Mouse (Mus musculus) lung, adult 2 months (tissue): ENCODE results near the gene Setd1b.

ENCODE experiments used
- CTCF ChIP-seq: fragments of 200-500 bp; IDR thresholded peaks from 2 replicates; pipeline ENCODE4 v1.5.1; 2011; ENCODE audit warnings: mild to moderate bottlenecking, low read length, control low read depth; ENCODE audit not compliant: insufficient read depth
- POLR2A ChIP-seq: fragments of 200-500 bp; IDR thresholded peaks from 2 replicates; pipeline ENCODE4 v1.6.1; 2011; ENCODE audit warnings: low read depth, mild to moderate bottlenecking, control low read depth, low read length, borderline replicate concordance; ENCODE audit errors: extremely low read depth

DNA sequence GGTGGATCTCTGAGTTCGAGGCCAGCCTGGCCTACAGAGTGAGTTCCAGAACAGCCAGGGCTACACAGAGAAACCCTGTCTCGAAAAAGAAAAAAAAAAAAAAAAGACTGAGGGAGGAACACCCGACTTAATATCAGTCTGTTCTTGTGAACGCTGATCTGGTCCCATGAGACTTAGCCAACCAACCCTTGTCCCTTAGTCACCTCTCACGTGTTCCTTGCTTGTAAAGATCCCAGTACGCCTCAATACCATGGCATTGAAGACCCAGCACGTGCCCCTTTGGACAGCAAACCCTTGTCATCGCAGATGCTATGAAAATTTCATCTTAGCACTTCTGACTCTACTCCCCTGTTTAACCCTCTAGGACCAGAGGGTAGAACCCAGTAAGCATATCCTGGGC, 45.7 kb upstream of the Setd1b start:
- TF ChIP-seq CTCF (no peak), POLR2A (no peak)
